Mouse (Mus musculus) ES-E14 (cell line): ENCODE results near the gene Mfap2. TPM values are rescaled to one million over a fixed set of nuclear protein-coding genes. Genes with fewer than 3 reads are reported as not detected.

ENCODE experiments used
- DNase-seq: peaks from one replicate; pipeline ENCODE4 v3.0.0-alpha.2; 2013; ENCODE audit warnings: low read depth, low spot score
- H3K27ac ChIP-seq: 2 replicates; pipeline ENCODE4 v1.5.1; 2012; ENCODE audit warnings: low read depth, mild to moderate bottlenecking, low read length, moderate library complexity, mixed read lengths; ENCODE audit not compliant: poor library complexity, insufficient read depth, severe bottlenecking
- H3K36me3 ChIP-seq: 2 replicates; pipeline ENCODE4 v1.6.1; 2012; ENCODE audit warnings: mild to moderate bottlenecking, low read length, moderate library complexity, mixed read lengths; ENCODE audit not compliant: control insufficient read depth, poor library complexity, insufficient read depth, severe bottlenecking
- H3K4me1 ChIP-seq, 2 experiments: fragments of 150-350 bp in 1 of 2; sonication (generic) in 1 of 2; 2 replicates each; pipeline ENCODE4 v1.6.1; 2012; ENCODE audit warnings: low read length in 2 of 2, mild to moderate bottlenecking in 1 of 2, mixed read lengths in 1 of 2; ENCODE audit not compliant: control insufficient read depth in 2 of 2, insufficient read depth in 2 of 2, poor library complexity in 1 of 2
- H3K4me3 ChIP-seq, 2 experiments: fragments of 150-350 bp in 1 of 2; sonication (generic) in 1 of 2; 2 replicates each; pipeline ENCODE4 v1.5.1; 2012; ENCODE audit warnings: low read length in 2 of 2, low read depth in 1 of 2, mild to moderate bottlenecking in 1 of 2, mixed read lengths in 1 of 2; ENCODE audit not compliant: insufficient read depth in 1 of 2, poor library complexity in 1 of 2, severe bottlenecking in 1 of 2
- H3K9ac ChIP-seq: 2 replicates; pipeline ENCODE4 v1.6.1; 2012; ENCODE audit warnings: low read depth, mild to moderate bottlenecking, low read length, mixed read lengths; ENCODE audit not compliant: poor library complexity, insufficient read depth, severe bottlenecking
- H3K9me3 ChIP-seq: fragments of 150-350 bp; sonication (generic); 2 replicates; pipeline ENCODE4 v1.6.1; 2012; ENCODE audit warnings: low read depth, mild to moderate bottlenecking, low read length; ENCODE audit not compliant: control insufficient read depth, insufficient read depth
- CHD2 ChIP-seq: IDR thresholded peaks from 2 replicates; pipeline ENCODE4 v1.6.1; 2014; ENCODE audit warnings: mild to moderate bottlenecking, low read depth, low read length, inconsistent platforms
- HCFC1 ChIP-seq: IDR thresholded peaks from 2 replicates; pipeline ENCODE4 v1.6.1; 2012; ENCODE audit warnings: low read length, inconsistent platforms, borderline replicate concordance; ENCODE audit not compliant: insufficient read depth
- MAFK ChIP-seq: IDR thresholded peaks from 2 replicates; pipeline ENCODE4 v1.6.1; 2014; ENCODE audit warnings: mild to moderate bottlenecking, low read depth, low read length, inconsistent platforms; ENCODE audit not compliant: insufficient read depth
- ZC3H11A ChIP-seq: IDR thresholded peaks from 2 replicates; pipeline ENCODE4 v1.6.1; 2012; ENCODE audit warnings: low read depth, mild to moderate bottlenecking, inconsistent platforms, low read length, borderline replicate concordance
- ZNF384 ChIP-seq: IDR thresholded peaks from 2 replicates; pipeline ENCODE4 v1.6.1; 2012; ENCODE audit warnings: low read depth, low read length, inconsistent platforms
- in situ Hi-C, 2 experiments: fragments of 600-800 bp; cut with MboI; formaldehyde crosslinking; loops; one replicate each; pipeline ENCODE4 v1.15.1; 2025; ENCODE audit warnings: low sequenced_read_pairs in 2 of 2, inconsistent platforms in 1 of 2; ENCODE audit not compliant: unreplicated experiment in 2 of 2
- total RNA-seq: library from RNA; depleted of rRNA; stranded (reverse); fragments of 300-350 nt; gene quantifications from 2 replicates; pipeline ENCODE4 v1.2.3, GENCODE M21; 2012

The Mfap2 gene
- total RNA-seq, 1 experiment: 1.4 TPM

DNA sequence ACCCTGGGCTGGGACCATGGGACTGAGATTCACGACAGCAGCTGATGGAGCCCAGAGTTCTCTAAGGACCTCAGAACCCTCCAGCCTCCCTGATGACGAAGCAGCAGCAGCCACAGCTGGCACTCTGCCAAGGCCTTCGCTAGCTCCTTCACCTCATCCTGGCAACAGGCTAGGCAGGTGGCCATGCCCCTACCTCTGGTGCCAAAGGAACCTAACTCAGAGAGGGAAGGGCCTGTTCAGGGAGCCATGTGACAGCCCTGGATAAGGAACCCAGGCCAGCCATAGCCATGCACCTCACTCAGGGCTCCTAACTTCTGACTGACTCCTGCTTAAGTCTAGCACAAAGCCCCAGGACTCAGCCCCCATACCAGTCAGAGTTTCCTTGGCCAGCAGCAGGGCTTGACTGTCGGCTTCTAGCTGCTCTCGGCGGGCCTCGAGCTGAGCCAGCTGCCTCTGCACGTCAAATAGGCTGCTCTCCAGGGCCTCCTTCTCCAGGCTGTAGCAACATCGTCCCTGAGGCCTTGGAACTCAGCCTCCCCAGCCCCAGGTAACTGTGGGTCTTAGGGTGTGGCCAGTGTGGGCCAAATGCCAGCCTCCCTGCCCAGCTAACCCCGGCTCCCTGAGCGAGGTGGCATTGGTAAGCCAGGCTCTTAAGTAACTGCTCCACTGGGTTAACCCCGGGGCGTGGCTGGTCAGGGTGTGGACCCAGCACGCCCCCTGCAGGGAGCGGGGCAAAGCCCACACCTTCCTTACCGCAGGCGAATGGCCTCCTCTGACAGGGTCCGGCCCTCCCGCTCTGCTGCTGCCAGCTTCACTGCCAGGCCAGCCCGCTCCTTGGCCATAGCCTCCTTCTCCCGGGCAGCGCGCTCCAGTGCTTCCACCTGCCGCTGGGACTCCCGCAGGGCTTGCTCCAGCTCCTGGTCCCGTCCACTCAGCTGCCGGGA, 23.7 kb downstream of the Mfap2 start:
- Histone ChIP-seq H3K9ac (no peak overlapping the region), H3K9me3 (no peaks in the 10 kb centered on the region), H3K36me3 (peaks cover 42% of the 10 kb centered on the region), H3K4me3 (no peak overlapping the region), H3K27ac (no peak overlapping the region), H3K4me1 (no peaks in the 10 kb centered on the region)
- no peak for TF ChIP-seq ZC3H11A
- no peak for TF ChIP-seq ZNF384
- no peak for TF ChIP-seq HCFC1
- TF ChIP-seq MAFK: no peak
- no peak for TF ChIP-seq CHD2
- no peak for DNase-seq
- in situ Hi-C loops: no loop called here

DNA sequence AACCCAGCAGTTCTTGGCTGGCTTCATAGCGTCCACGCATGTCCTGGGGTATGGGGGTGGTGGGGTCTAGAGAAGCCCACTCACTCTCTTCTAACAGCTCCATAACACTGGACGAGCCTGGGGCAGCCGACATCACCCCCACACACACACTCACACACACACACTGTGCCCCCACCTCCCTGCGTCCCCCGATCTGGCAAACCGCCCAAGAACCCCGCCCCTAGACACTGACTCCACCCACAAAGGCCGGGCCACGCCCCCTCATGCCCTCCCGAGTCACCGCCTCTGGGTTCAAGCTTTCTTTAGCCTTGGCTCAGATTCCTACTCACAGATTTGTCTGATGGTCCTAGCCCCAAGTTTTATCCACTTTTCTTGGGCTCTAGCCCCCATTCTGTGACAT, 30.9 kb downstream of the Mfap2 start:
- in situ Hi-C loops: no loop called here
- H3K4me1 ChIP-seq: peaks cover 0 to 3% of the 10 kb centered on the region in 2 experiments; a peak in 1 of 4 replicates
- H3K4me3 ChIP-seq: peak overlapping the region; percentile 45 to 46; a peak in 3 of 4 replicates
- no peaks in the 10 kb centered on the region for H3K9me3 ChIP-seq
- peak overlapping the region; percentile 58 for H3K9ac ChIP-seq
- peaks cover 25% of the 10 kb centered on the region; the same call in 1 of the 2 replicates for H3K36me3 ChIP-seq
- no peak for DNase-seq
- 0 out of 2 replicates have a peak overlapping the region, but pooled peaks have one; percentile 15 for H3K27ac ChIP-seq
- no peak for TF ChIP-seq ZNF384

GRCm38 (mm10) chr4:141044816-141045215, 34.6 kb downstream of the Mfap2 start:
- H3K9me3 ChIP-seq: no peaks in the 10 kb centered on the region

GRCm38 (mm10) chr4:141048810-141049475, 38.7 kb downstream of the Mfap2 start:
- Histone ChIP-seq H3K27ac (no peak overlapping the region), H3K9me3 (no peaks in the 10 kb centered on the region), H3K4me3 (no peak overlapping the region), H3K4me1 (peaks cover 0 to 15% of the 10 kb centered on the region in 2 experiments; a peak in 1 of 4 replicates), H3K36me3 (peaks cover 20% of the 10 kb centered on the region; the same call in 1 of the 2 replicates), H3K9ac (no peak overlapping the region)
- no peak for DNase-seq
- in situ Hi-C loops: no loop called here
- TF ChIP-seq ZNF384 (no peak), MAFK (no peak), CHD2 (no peak), HCFC1 (no peak), ZC3H11A (no peak)

More at GRCm38 (mm10) chr4:141044816-141045215, 34.6 kb downstream of the Mfap2 start:
- no peak overlapping the region for H3K27ac ChIP-seq
- peak; percentile 39 for DNase-seq
- H3K36me3 ChIP-seq: peaks cover 24% of the 10 kb centered on the region; the same call in 1 of the 2 replicates
- H3K4me1 ChIP-seq: peaks cover 0 to 8% of the 10 kb centered on the region in 2 experiments; a peak in 1 of 4 replicates
- in situ Hi-C loops: no loop called here
- TF ChIP-seq MAFK (no peak), ZNF384 (peak; percentile 91; the same call in 1 of the 2 replicates)
- H3K4me3 ChIP-seq: no peak overlapping the region
- no peak overlapping the region for H3K9ac ChIP-seq
